Mouse (Mus musculus) forebrain, embryonic 11.5 days (tissue): ENCODE data around the gene Dnaaf3. TPM values are rescaled to one million over a fixed set of nuclear protein-coding genes. Genes with fewer than 3 reads are reported as not detected.

ENCODE experiments used
- ATAC-seq: fragments of 200-750 bp; cut with Nextera tagmentation; replicated peaks from 2 replicates; pipeline ENCODE4 v1.8.0; 2017; ENCODE audit warnings: moderate TSS enrichment; ENCODE audit not compliant: low FRiP score
- DNase-seq: peaks from one replicate; pipeline ENCODE4 v3.0.0-alpha.2; 2017; ENCODE audit warnings: low spot score
- H3K27ac ChIP-seq: fragments of 300-500 bp; sonication (generic); 2 replicates; pipeline ENCODE4 v1.5.1; 2014; ENCODE audit warnings: low read depth, low read length
- H3K27me3 ChIP-seq: fragments of 300-500 bp; sonication (generic); 2 replicates; pipeline ENCODE4 v1.6.1; 2014; ENCODE audit warnings: mild to moderate bottlenecking, low read length, mixed read lengths; ENCODE audit not compliant: control insufficient read depth, insufficient read depth
- H3K36me3 ChIP-seq: fragments of 300-500 bp; sonication (generic); 2 replicates; pipeline ENCODE4 v1.6.1; 2014; ENCODE audit warnings: mild to moderate bottlenecking, low read length, moderate library complexity, mixed read lengths; ENCODE audit not compliant: control insufficient read depth, insufficient read depth
- H3K4me1 ChIP-seq: fragments of 300-500 bp; sonication (generic); replicated peaks from 2 replicates; pipeline ENCODE4 v1.6.1; 2014; ENCODE audit warnings: low read length, mixed read lengths; ENCODE audit not compliant: control insufficient read depth, insufficient read depth
- H3K4me2 ChIP-seq: fragments of 300-500 bp; sonication (generic); 2 replicates; pipeline ENCODE4 v1.6.1; 2014; ENCODE audit warnings: low read depth, mild to moderate bottlenecking, low read length, moderate library complexity, mixed read lengths; ENCODE audit not compliant: severe bottlenecking
- H3K4me3 ChIP-seq: fragments of 300-500 bp; sonication (generic); 2 replicates; pipeline ENCODE4 v1.5.1; 2014; ENCODE audit warnings: low read depth, low read length
- H3K9ac ChIP-seq: fragments of 300-500 bp; sonication (generic); 2 replicates; pipeline ENCODE4 v1.6.1; 2014; ENCODE audit warnings: low read length
- H3K9me3 ChIP-seq: fragments of 300-500 bp; sonication (generic); 2 replicates; pipeline ENCODE4 v1.6.1; 2016; ENCODE audit warnings: low read length, mixed read lengths; ENCODE audit not compliant: control insufficient read depth
- WGBS: fragments of 180-500 bp; shearing (Covaris S2); extraction: QIAGEN DNeasy Blood & Tissue Kit; methylation state at CpG from one replicate; pipeline ENCODE4 v1.1.7; 2014; 5-methylcytosine and 5-hydroxymethylcytosine counted together
- polyA plus RNA-seq: library from polyadenylated mRNA; unstranded; fragments of >200 nt; fragmentation: Nextera tagmentation; extraction: Ambion mirVana; gene quantifications from 2 replicates; pipeline ENCODE4 v1.2.1, GENCODE M21; 2014

Gene Dnaaf3
- polyA plus RNA-seq, 1 experiment from 2014 or later, result 2.0 TPM

- DNase-seq (peak; percentile 42), ATAC-seq (no peak)
- no peaks in the 10 kb centered on the region for H3K9me3 ChIP-seq
- no peak overlapping the region for H3K4me2 ChIP-seq
- no peaks in the 10 kb centered on the region for H3K27me3 ChIP-seq
- 67% methylated on average over 11 of the region's 11 CpGs for WGBS
- H3K4me1 ChIP-seq, result peaks cover 7% of the 10 kb centered on the region
- no peak overlapping the region for H3K27ac ChIP-seq
- no peak overlapping the region for H3K4me3 ChIP-seq
- no peak overlapping the region for H3K9ac ChIP-seq
- H3K36me3 ChIP-seq, result no peaks in the 10 kb centered on the region
These were observed 27.4 kb downstream of the Dnaaf3 start for GRCm38 (mm10) chr7:4504646-4505435.

GRCm38 (mm10) chr7:4503858-4504257, 28.4 kb downstream of the Dnaaf3 start:
- Histone ChIP-seq H3K27me3 (no peaks in the 10 kb centered on the region), H3K36me3 (no peaks in the 10 kb centered on the region), H3K27ac (no peak overlapping the region), H3K4me3 (no peak overlapping the region), H3K9me3 (no peaks in the 10 kb centered on the region), H3K9ac (no peak overlapping the region), H3K4me2 (no peak overlapping the region), H3K4me1 (peaks cover 16% of the 10 kb centered on the region)
- WGBS, result 82% methylated on average over 5 of the region's 5 CpGs
- no peak for DNase-seq
- no peak for ATAC-seq

- Histone ChIP-seq H3K4me1 (peaks cover 20% of the 10 kb centered on the region), H3K4me3 (no peak overlapping the region), H3K27me3 (no peaks in the 10 kb centered on the region), H3K9me3 (no peaks in the 10 kb centered on the region), H3K9ac (no peak overlapping the region), H3K36me3 (no peaks in the 10 kb centered on the region), H3K4me2 (no peak overlapping the region), H3K27ac (no peak overlapping the region)
- 77% methylated on average over 4 of the region's 4 CpGs for WGBS
- no peak for DNase-seq
- ATAC-seq, result no peak
These were observed 29.2 kb downstream of the Dnaaf3 start for GRCm38 (mm10) chr7:4503100-4503499.

GRCm38 (mm10) chr7:4502421-4503090, 29.7 kb downstream of the Dnaaf3 start:
- peak; percentile 7; the same call in 1 of the 2 replicates for ATAC-seq
- H3K27me3 ChIP-seq, result no peaks in the 10 kb centered on the region
- no peaks in the 10 kb centered on the region for H3K36me3 ChIP-seq
- no peaks in the 10 kb centered on the region for H3K9me3 ChIP-seq
- DNase-seq, result no peak
- H3K27ac ChIP-seq, result no peak overlapping the region
- peak overlapping the region; percentile 95 for H3K4me2 ChIP-seq
- peaks cover 20% of the 10 kb centered on the region for H3K4me1 ChIP-seq
- WGBS, result 16% methylated on average over 14 of the region's 14 CpGs
- peak overlapping the region; percentile 85 for H3K9ac ChIP-seq
- H3K4me3 ChIP-seq, result peak overlapping the region; percentile 88

GRCm38 (mm10) chr7:4501558-4502397, 30.5 kb downstream of the Dnaaf3 start, which contains the start of gene Ppp1r12c:
TSS of gene Ppp1r12c (minus strand) at chr7:4501680.
- under 1% methylated on average over 56 of the region's 62 CpGs for WGBS
- peak; percentile 95 for ATAC-seq
- H3K4me3 ChIP-seq, result peak within 1 kb of the TSS; percentile 88

GRCm38 (mm10) chr7:4500892-4501471, 31.3 kb downstream of the Dnaaf3 start:
- Histone ChIP-seq H3K9me3 (no peaks in the 10 kb centered on the region), H3K9ac (peak overlapping the region; percentile 85), H3K27me3 (no peaks in the 10 kb centered on the region), H3K4me3 (peak overlapping the region; percentile 88), H3K27ac (peak overlapping the region; percentile 34; the same call in 1 of the 2 replicates), H3K4me1 (peaks cover 20% of the 10 kb centered on the region), H3K4me2 (peak overlapping the region; percentile 95), H3K36me3 (no peaks in the 10 kb centered on the region; the same call in 1 of the 2 replicates)
- peak; percentile 52 for ATAC-seq
- DNase-seq, result peak; percentile 78
- under 1% methylated on average over 52 of the region's 52 CpGs for WGBS

More at GRCm38 (mm10) chr7:4501558-4502397, 30.5 kb downstream of the Dnaaf3 start, which contains the start of gene Ppp1r12c:
- H3K27ac ChIP-seq, result peak within 1 kb of the TSS; percentile 74
- H3K36me3 ChIP-seq, result no peaks in the 10 kb centered on the region
- H3K9me3 ChIP-seq, result no peaks in the 10 kb centered on the region
- H3K27me3 ChIP-seq, result no peaks in the 10 kb centered on the region
- DNase-seq, result peak; percentile 96
- peak within 1 kb of the TSS; percentile 95 for H3K4me2 ChIP-seq
- H3K9ac ChIP-seq, result peak within 1 kb of the TSS; percentile 85
- peaks cover 20% of the 10 kb centered on the region for H3K4me1 ChIP-seq

GRCm38 (mm10) chr7:4499034-4499433, 33.2 kb downstream of the Dnaaf3 start:
- DNase-seq, result no peak
- Histone ChIP-seq H3K27ac (no peak overlapping the region), H3K4me2 (no peak overlapping the region), H3K27me3 (no peaks in the 10 kb centered on the region), H3K4me1 (peaks cover 20% of the 10 kb centered on the region), H3K9me3 (no peaks in the 10 kb centered on the region), H3K4me3 (no peak overlapping the region), H3K9ac (peak overlapping the region; percentile 23), H3K36me3 (no peaks in the 10 kb centered on the region; the same call in 1 of the 2 replicates)
- 94% methylated on average over 4 of the region's 4 CpGs for WGBS
- ATAC-seq, result no peak

- 33% methylated on average over 9 of the region's 9 CpGs for WGBS
- peak; percentile 71 for DNase-seq
- ATAC-seq, result peak; percentile 16; the same call in 1 of the 2 replicates
- no peak overlapping the region for H3K4me3 ChIP-seq
- H3K36me3 ChIP-seq, result no peaks in the 10 kb centered on the region; the same call in 1 of the 2 replicates
- H3K4me2 ChIP-seq, result peak overlapping the region; percentile 39
- peaks cover 20% of the 10 kb centered on the region for H3K4me1 ChIP-seq
- H3K27me3 ChIP-seq, result no peaks in the 10 kb centered on the region
- no peak overlapping the region; the same call in 1 of the 2 replicates for H3K27ac ChIP-seq
- H3K9ac ChIP-seq, result peak overlapping the region; percentile 29; the same call in 1 of the 2 replicates
- no peaks in the 10 kb centered on the region for H3K9me3 ChIP-seq
These were observed 34.0 kb downstream of the Dnaaf3 start for GRCm38 (mm10) chr7:4498251-4498650.
